Mouse (Mus musculus): ENCODE results near the gene Magi2.

The Magi2 gene

DNA sequence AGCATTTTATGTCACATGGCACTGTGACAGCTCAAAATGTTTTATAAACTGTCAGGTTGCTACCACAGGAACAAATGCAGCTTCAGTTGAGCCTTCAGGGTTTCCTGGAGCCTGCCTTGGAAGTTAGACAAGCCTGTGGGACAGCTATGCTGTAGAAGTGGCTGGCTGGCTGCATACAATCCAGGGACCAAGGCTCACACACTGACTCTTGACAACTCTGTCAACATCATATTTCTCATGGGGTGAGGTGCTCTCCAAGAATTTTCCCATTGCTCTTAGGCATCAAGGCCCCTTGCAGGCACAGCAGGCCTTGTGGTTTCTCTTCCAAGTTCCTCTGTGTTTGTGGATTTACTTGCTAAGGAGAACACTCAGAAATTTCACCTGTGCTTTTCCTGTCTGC lies 1107.7 kb downstream of the Magi2 start:
- intact Hi-C loops (cut with DNase I) = no loop called here

DNA sequence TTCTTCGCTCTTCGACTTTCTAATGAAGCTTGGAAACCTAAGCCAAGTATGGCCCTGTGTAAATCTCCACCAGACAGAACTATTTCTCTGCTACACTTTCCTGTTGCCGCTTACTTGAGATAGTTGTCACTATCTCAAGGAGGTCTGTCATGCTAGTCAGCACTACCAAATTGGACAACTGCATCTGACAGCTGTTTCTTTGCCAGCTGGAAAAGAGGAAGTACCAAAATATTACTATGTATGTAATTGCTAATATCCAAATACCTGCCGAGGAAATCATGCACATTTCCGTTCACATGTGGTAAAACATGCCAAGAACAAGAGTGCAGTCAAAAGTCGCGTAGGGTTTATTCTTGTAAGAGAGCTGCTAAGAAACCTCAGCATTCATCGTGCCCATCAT lies 1126.1 kb downstream of the Magi2 start:
- intact Hi-C loops (cut with DNase I) = no loop called here

DNA sequence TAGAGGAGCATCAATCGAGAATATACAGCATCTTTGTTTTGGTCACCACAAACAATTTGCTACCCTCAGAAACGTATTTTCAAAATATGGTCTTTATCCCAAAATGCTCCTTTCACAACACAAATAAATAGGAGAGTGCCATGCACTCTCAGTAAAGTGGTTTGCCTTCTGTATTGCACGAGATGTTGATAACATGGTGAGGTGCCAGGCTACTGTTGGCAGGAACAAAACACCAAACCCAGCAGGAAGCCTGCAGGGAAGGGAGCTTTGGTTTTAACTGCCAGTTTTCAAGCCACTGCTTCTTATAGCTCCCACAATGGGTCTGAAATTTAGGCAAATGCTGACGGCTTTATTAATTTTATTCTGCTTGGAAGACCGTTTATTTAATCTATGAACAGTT lies 1131.6 kb downstream of the Magi2 start:
- intact Hi-C loops (cut with DNase I) = no loop called here

DNA sequence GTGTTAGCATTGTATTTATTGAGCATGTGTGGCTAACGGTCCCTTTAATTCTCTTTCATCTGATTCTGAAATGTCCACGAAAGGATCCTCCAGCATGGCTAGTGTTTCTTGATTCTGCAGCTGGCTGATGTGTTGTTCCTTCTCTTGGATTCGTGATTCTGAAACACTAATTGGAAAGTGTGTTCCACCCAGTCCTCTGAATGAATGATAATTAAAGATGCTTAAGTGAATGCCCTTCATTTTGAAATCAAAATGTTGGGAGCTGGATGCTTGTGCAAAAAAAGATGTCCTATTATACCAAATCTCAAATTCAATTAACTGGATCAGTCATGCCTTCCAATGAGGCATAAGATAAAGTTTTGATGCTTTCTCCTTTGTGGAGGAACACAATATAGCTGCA lies 1132.2 kb downstream of the Magi2 start:
- intact Hi-C loops (cut with DNase I) = no loop called here

DNA sequence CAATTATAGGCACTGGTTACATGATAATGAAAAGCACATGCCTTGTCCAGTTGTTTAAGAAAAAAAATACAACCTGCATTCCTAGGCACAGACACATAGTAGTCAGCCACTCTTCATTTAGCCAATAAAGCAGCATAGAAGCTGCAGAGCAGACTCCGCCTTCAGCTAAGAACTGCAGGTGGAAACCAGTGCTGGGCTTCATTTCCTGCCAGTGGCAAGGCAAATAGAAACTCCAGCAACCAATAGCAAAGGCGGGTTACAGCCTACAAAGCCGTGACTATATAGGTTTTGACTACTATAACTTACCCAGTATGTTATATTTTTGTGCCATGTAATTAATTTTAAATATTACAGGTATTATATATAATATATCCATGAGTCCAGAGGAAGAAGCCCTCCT lies 1135.3 kb downstream of the Magi2 start:
- intact Hi-C loops (cut with DNase I) = no loop called here

DNA sequence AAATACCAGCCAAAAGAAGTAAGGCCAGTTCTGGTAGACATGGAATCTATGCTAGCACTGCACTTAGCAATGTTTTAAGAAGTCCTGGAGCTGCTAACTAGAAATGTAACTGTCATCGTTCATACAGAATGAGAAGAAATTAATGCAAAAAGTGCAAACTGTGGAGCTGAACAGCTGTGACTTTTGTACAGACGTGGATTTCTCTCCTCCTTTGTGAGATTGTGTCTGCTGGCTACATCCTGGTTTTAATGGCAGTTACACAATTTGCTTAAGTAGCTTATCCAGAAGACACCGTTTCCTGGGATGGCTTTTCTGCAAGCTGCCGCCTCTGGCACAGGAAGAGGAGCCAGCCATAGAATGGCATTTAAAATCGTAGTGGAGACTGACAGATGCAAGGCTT lies 1136.4 kb downstream of the Magi2 start:
- intact Hi-C loops (cut with DNase I) = no loop called here

DNA sequence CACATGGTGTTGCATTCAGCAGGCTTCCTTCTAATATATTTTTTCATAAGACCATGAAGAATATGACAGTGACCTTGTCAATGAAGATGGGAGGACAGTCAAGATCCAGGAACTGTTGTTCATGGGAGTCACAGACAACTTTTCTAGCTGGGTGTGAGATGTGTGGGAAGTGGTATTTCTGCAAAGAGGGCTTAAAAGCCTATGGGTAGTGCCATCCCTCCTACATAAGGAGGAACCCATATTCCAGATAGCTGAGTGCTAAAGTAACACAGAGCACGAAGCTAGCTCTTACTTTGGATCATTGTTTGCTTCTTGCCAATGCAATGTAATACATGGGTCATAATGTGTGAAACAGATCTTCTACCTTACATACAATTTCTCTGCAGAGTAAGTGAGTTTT lies 1146.8 kb downstream of the Magi2 start:
- intact Hi-C loops (cut with DNase I) = no loop called here

DNA sequence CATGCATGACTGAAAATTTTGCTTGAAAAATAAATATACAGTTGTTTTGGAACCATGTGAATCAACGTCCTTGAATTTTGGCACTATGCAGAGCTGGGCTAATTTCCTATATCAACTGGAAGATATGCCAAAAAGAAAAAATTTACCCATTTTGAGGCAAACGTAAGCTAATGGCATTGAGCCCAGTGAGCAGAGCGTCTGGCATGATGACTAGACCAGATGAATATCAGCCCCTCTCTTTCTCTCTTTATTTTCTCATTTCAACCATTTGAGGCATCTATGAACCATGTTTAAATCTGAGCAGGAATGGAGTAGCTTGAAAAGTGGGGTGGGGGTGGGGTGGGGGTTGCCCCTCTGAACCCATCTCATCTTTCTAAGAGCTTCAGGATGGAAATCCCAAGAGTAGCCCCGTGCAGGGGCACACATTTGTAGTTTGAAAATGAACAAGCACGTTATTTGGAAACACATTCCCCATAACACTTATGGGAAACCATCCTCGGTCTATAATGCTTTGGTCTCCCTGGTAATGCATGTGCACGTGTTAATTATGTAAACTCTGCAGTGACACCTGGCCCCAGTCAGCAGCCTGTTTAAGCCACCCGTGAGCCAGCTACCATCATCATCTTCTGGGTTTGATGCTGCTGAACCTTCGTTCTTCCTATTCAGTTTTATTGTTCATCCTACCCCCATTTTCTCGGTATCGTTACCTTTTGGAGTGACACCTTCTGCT lies 1151.4 kb downstream of the Magi2 start:
- intact Hi-C loops (cut with DNase I) = no loop called here

DNA sequence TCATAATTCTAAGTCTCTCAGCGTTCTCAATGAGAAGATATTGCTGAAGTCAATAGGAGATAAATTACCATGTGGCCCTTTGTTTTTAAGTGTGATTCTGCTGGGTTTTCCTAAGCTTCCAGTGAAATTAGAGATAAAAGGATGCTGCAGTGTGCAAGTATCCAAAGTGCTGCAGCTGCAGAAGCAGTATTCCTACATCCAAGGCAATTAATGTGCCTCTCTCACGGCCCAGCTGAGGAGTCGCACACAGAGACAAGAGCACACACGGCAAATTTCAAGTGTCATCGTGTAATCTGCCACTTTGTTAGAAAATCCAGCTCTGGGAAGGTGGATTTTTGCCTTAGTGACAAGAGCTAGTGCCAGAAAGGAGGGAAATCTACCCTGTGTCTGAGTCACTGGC lies 1177.7 kb downstream of the Magi2 start:
- intact Hi-C loops (cut with DNase I) = no loop called here

DNA sequence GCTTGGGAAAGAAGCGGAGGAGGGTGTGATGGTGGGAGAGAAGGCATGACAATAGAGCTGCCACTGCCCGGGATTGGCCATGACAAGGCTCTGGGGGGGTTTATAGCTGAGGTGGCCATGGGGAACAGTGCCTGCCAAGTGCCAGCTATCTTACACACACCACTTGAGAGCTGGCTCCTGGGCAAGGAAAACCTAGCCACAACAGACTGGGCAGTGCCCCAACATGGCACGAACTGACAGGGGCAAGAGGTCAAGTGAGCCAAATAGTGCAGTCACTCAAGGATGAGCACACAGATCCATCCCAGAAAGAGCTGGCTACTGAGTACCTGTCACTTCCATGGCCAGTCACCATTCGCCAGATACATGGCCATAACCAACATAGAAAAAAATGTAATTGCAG lies 1179.8 kb downstream of the Magi2 start:
- intact Hi-C loops (cut with DNase I) = no loop called here

DNA sequence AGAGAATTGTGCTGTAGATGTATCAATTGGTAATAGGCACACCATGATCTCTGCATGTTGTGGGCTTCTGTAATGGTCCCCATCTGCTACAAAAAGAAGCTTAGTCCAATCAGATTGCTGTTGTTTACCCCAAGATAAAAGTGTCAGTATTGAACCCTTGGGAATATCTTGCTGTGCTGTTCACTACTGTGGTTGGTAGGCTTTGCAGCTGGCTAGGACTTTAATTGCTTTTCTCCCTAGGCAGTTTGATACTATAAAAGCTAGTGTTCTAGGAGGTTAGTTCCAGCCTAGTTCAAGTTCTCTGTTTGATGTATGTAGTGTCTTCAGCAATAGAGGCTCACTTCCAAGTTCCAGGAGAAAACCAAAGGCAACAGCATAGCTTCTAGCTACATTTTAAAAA lies 1188.5 kb downstream of the Magi2 start:
- intact Hi-C loops (cut with DNase I) = no loop called here

DNA sequence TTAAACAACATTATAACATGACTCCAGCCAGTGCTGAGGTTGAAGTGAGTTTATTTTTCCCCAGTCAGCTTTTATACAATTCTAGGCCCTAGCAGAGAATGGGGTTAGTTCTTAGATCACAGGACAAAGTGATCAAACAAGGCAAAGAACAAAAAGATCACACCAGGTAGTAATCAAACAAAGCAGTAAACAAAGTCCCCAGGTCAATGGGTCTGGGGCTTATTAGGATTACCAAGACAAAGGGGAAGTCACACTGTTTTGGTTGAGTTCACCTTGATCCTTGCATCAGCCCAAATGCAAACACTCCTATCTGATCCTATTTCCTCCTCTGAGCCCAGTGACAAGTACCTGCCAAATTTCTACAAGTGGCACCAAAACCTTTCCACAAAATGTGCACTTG lies 1190.5 kb downstream of the Magi2 start:
- intact Hi-C loops (cut with DNase I) = no loop called here

DNA sequence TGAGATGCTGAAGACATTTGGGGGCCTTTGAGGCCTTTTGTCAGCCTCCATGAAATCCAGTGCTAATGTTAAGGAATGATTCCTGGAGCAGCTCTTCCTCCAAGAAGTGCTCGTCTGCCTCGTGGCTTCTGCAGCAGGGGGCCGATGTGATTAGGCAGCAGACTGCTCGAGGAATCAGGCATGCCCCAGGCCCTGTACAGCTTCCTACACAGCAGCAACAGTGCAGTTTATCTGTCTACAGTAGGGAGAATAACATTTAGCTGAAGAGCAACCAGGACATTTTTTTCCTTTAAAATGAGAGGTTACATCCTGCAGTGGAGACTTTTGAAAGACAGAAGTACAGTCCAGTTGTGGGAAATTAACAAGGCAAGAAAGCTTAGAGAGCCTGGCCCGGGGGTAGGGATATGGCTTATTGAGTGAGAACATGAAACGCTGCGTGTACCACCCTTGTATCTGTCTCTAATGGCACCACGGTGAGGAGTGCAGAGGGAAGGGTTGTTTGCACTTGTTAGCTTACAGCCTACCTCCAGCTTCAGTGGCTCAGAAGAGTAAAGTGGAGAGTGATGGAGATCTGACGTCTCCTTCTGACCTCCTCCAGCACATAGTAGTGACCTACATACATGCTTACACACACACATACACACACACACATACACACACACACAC lies 1205.4 kb downstream of the Magi2 start:
- intact Hi-C loops (cut with DNase I) = no loop called here

DNA sequence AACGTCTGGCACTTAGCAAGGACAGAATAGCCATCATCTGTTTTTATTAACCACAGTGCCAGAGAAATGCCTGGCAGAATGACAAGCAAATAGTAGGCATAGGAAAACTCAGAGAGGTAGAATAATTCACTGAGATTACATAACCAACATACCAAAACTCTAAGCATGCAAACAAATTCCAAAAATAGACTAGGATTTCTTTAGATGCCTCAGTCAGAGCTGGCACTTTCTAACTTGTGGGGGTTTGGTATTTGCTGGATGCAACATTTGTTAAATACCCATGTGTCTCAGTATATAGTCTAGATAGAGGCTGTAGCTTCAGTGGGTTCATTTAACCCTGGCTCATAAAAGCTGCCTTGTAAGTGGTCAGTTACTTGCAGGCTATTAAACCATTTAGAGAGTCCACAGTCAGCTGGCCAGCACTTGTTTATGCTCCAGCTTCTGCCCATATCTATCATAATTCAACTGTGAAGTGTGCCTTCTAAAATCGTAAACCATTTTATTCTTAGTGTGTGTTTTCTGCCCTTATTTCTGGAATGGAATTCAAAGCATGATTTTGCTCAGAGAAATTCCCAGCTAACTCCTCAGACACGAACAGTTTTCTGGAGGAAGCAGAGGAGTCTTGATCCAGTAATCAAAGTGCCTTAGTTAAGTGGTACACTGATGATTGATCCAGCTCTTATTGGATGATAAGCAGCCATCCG lies 1219.8 kb downstream of the Magi2 start:
- intact Hi-C loops (cut with DNase I) = no loop called here

DNA sequence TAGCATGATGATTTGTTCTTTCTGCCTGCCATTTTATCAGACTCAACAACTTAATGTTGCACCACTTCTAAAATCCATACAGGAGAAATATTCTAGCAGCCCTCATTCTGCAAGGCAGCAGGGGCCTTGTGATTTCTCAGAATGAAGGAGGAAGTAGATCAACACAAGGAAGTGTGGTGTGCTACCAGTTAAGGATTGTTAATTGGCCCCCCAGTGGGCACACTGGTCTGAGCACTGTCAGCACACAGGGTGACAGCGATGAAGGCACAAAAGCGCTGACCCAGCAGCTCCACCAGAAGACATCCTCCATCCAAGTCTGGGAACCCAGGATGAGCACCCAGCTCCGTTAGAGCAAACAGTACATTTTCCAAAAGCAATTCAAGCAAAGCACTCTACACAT lies 1229.3 kb downstream of the Magi2 start:
- intact Hi-C loops (cut with DNase I) = no loop called here

DNA sequence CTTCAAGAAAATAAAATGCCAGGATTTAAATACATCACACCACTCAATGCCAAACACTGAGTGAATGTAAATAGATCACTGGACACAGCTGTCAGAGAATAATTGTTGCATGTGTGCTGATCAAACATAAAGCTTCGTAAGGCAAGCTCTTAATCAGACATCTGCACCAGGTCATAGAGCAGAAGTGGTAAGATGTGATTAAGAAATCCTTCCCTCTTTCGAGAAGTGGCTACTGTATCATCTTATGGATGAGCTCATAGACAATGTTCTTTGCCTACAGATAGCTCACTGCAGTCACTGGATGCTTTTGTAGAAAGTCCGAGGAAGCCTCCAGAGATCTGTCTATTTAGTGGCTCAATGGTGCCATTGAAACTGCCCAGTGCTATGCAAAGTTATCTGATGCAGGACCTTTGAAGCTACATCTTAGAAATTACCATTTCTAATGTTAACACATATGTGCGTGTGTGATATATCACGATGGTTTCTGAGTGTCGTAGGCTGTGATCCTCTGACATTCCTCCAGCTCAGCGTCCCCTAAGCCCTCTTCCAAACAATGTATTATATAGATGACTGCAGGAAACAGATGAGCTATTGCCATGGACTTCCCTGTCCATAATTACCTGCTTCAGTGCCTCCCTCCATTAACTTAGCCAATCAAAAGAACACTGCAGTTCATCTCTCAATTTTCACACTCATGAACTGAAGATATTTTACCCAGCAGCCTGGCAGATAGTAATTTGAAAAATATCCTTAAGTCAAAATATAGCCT lies 1231.1 kb downstream of the Magi2 start:
- intact Hi-C loops (cut with DNase I) = no loop called here

DNA sequence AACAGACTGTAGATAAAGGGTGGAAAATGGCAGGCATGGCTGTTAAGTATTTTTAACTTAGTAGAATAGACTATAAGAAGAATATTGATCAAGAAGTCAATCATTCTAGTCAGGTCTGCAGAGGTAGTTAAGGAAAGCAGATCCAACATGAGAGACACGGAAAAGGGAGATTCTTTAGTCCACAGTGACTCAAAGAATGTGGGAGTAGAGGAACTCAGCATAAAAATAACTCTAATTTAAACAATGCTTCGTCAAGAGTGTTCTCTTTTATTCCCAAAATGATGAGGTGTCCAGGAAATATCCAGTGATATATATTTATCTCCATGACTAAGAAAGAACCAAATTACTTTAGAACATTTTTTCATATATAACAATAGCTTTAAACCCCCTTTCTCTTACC lies 1234.9 kb downstream of the Magi2 start:
- intact Hi-C loops (cut with DNase I) = no loop called here

DNA sequence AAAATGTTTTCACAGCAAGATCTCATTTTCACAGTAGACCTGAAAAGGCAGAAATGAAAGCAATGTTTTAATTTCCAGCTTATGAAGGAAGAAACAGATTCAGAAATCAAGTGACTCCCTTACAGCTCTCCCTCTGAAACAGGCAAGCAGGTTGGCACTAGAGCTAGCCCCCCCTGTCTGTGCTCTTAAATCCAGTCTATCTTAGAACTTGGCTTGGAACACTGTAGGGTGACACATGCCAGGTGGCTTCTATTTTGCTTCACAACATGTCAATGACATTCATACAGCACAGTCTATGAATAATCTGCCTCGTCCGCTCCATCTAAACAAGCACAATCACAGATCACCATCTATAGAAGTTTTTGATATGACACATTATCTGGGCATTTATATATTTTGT lies 1235.5 kb downstream of the Magi2 start:
- intact Hi-C loops (cut with DNase I) = no loop called here

DNA sequence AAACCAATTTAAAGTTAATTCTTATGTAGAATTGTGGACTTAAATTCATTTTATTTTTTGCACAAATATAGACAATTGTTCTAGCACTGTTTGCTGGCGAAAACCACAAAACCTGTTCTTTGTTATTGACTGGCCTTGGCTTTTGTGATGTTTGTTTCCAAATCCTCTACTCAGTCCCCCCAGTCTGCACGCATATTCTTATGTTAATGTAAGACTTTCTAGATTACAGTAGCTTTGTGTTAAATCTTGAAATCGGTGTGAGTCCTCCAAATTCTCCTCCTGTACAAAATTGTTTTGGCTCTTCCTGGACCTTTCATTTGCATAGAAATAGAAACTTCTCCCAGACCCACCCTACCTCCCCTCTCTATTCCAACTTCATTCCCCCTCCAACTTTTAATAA lies 1242.9 kb downstream of the Magi2 start:
- intact Hi-C loops (cut with DNase I) = loop anchor here (5.0 kb wide), 1 partner anchor 233 kb away; no protein-coding TSS in a partner anchor

DNA sequence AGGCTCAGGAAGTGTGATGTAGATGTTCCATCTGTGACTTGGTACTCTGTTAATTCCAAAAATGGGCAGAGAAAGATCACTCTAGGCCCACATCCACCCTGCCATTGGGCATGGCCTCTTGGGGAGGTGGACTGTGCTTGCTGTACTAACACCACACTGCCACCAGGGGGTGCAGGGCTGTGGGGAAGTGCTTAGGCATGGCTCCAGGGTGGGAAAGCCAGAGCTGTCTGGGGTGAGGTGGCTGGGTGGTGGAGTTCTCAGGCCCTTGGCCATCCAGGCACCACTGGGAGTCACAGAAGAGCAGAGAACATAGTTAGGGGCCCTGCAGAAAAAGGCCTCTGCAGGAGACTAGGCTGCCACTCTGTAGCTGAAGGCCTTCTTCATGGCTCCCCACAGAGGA lies 1243.6 kb downstream of the Magi2 start:
- intact Hi-C loops (cut with DNase I) = loop anchor here (5.0 kb wide), 1 partner anchor 232 kb away; no protein-coding TSS in a partner anchor

DNA sequence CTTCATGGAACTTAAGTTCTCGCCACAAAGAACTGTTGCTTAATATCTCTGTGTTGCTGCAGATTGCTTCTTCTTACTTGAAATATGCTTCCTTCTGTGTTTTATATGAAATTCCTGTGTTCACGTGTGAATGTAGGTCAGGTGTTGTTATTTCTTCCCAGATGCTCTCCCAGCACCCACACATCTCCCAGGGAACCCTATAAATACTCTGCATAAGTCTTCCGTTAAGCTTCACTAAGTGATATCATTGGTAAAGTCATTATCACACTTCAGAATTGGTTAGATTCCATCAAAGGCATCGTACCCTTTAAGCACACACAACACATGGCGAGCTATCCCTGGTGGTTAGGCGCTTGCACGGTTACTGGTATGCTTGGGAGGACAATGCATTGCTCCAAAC lies 1257.7 kb downstream of the Magi2 start:
- intact Hi-C loops (cut with DNase I) = no loop called here

DNA sequence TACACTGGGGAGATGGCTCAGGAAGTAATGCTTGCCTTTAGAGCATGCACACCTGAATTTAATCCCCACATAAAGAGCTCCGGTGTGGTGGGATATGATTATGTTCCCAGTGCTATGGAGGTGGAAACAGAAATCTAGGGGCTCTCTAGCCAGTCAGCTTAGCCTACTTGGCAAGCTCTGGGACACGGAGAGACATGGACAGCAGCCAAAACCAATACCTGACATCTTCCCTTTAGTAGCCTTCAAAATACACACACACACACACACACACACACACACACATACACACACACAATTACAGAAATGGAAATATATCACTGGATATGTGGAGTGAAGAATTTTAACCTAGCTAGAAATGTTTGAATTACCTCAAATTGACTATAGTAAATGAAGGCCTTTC lies 1265.1 kb downstream of the Magi2 start:
- intact Hi-C loops (cut with DNase I) = no loop called here
